8 mouse cellular contexts compared by ENCODE assay signal in the genomic region with DNA sequence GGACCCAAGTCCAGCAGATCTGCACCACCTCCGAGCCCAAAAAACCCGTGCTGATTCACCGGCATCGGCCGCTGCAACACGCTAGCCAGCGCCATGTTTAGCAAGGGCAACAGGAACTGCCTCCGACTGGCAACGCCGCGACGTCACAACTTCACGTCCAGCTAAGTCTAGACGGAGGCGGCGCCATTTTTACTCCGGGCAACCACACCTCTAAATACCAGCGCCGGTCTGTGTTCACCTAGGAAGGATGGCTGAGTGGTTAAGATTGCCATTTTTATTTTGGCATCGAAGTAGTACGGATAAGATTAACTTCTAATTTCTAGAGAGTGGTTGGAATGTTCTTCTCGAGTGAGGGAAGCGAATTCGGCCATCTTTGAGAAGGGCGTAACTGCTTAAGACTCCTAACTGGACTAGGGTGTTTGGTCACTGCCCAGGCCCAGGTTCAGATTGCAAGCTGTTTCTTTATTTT. TPM values are rescaled to one million over a fixed set of nuclear protein-coding genes. Genes with fewer than 3 reads are reported as not detected.
DNase-seq lines count a peak whose midpoint lies in the region; ATAC-seq lines count a peak whose summit lies in the region.

TSS of gene Psmb5 (minus strand) at position 126 of the 469 bp plus-strand sequence.

- intact Hi-C loops in gastrocnemius, postnatal 14 days (cut with DNase I; ENCODE audit: low total_unique reads): no loop called here
- intact Hi-C loops in left cerebral cortex, postnatal 14 days (cut with DNase I): no loop called here

- peak; percentile 98 for ATAC-seq in inflammation-experienced regulatory T-cells, adult 6 months

- peak; percentile 90 to 98 for DNase-seq in adrenal gland, adult (ENCODE audit: inconsistent age in 2 of 2, low spot score in 1 of 2)
- DNase-seq in embryo, embryonic 10.5 days (ENCODE audit: low spot score): peak; percentile 95
- DNase-seq in gastrocnemius, postnatal 14 days: peak; percentile 87
- peak; percentile 88 to 90 for DNase-seq in left cerebral cortex, postnatal 14 days (ENCODE audit: low spot score in 2 of 2)
- peak; percentile 92 for DNase-seq in mesoderm, embryonic 11.5 days (ENCODE audit: low read depth, low spot score)
- DNase-seq in right cerebral cortex, postnatal 36 days (ENCODE audit: low spot score in 2 of 2): peak; percentile 85 to 87
- DNase-seq in yolk sac, embryonic 10.5 days (ENCODE audit: low spot score): peak; percentile 92

RNA-seq across cellular contexts. Expression of gene Psmb5, which starts in this region (rescaled TPM):
- total RNA-seq in gastrocnemius, postnatal 14 days (2021): 100 to 1,000 TPM; 196 to 203 TPM
- 100 to 1,000 TPM; 131 to 214 (median 136) TPM for polyA plus RNA-seq in inflammation-experienced regulatory T-cells, adult 6 months (2017; shearing (Covaris generic))
- 100 to 1,000 TPM; 185 to 188 TPM for total RNA-seq in left cerebral cortex, postnatal 14 days (2021)

Comparison
In these comparisons a context has a peak if more than half of its experiments do, and no peak if none do; other contexts are left out.
1. Peak in every context shown above with its lines: DNase-seq and ATAC-seq.